Mouse (Mus musculus) midbrain, embryonic 10.5 days (tissue): ENCODE measurements around the gene Gnao1. TPM values are rescaled to one million over a fixed set of nuclear protein-coding genes. Genes with fewer than 3 reads are reported as not detected.

ENCODE experiments used
- DNase-seq: peaks from one replicate; pipeline ENCODE4 v3.0.0-alpha.2; 2017; ENCODE audit warnings: low spot score
- H3K27ac ChIP-seq: fragments of 300-500 bp; sonication (generic); replicated peaks from 2 replicates; pipeline ENCODE4 v1.5.1; 2016; ENCODE audit warnings: mild to moderate bottlenecking
- H3K27me3 ChIP-seq: fragments of 300-500 bp; sonication (generic); 2 replicates; pipeline ENCODE4 v1.6.1; 2016; ENCODE audit warnings: low read depth, mild to moderate bottlenecking; ENCODE audit not compliant: poor library complexity, severe bottlenecking
- H3K36me3 ChIP-seq: fragments of 300-500 bp; sonication (generic); 2 replicates; pipeline ENCODE4 v1.6.1; 2016; ENCODE audit warnings: mild to moderate bottlenecking, moderate library complexity
- H3K4me1 ChIP-seq: fragments of 300-500 bp; sonication (generic); 2 replicates; pipeline ENCODE4 v1.6.1; 2016
- H3K4me3 ChIP-seq: fragments of 300-500 bp; sonication (generic); 2 replicates; pipeline ENCODE4 v1.5.1; 2016; ENCODE audit warnings: mild to moderate bottlenecking, moderate library complexity
- H3K9me3 ChIP-seq: fragments of 300-500 bp; sonication (generic); replicated peaks from 2 replicates; pipeline ENCODE4 v1.6.1; 2016; ENCODE audit warnings: mild to moderate bottlenecking
- WGBS: fragments of 180-500 bp; shearing (Covaris S2); methylation state at CpG from one replicate; pipeline ENCODE4 v1.1.7; 2016; 5-methylcytosine and 5-hydroxymethylcytosine counted together
- polyA plus RNA-seq: library from polyadenylated mRNA; unstranded; fragments of >200 nt; fragmentation: Nextera tagmentation; extraction: Ambion mirVana; gene quantifications from 2 replicates; pipeline ENCODE4 v1.2.1, GENCODE M21; 2016

Gene Gnao1
- polyA plus RNA-seq, 1 experiment from 2014 or later = 13.1 TPM

DNA sequence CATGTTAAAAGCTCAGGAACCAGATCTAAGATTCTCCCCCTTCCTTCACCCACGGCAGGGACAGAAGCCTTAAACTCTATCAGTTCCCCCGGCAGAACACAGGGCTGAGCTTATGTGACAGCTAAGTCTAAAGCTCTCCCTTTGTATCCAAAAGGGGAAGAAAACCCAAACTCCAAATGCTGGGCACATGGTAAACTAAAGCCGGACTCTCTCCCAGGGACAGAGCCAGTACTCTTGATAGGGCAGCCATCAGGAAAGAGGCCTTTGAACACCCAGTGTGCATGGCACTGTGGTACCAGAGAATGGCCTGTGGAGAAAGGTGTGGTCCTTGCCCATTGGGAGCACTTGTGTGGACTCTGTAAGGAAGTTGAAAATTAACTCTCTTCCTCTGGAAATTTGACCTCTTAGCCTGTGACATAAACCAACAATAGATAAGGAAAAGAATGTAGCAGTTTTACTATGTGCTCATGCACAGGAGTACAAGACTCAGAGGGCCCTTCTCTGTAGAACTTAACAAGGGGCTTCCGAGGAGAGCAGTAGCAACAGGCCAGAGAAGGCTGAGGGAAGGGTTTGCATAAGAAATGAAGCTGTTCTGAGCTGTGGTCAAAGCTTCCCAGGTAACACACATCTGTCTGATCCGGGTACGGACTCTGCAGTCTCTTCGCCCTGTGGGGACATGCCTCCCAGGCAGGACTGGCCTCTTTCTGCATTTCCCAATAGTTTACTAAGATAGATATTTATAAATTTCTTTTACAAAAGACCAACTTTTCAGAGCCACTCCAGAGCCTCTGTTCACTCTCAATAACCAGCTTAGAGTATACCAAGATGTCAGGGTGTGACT is 102.2 kb downstream of the Gnao1 start:
- 79% methylated on average over 7 of the region's 7 CpGs for WGBS
- H3K4me1 ChIP-seq = peaks cover 47% of the 10 kb centered on the region
- H3K27ac ChIP-seq = peak overlapping the region; percentile 61

DNA sequence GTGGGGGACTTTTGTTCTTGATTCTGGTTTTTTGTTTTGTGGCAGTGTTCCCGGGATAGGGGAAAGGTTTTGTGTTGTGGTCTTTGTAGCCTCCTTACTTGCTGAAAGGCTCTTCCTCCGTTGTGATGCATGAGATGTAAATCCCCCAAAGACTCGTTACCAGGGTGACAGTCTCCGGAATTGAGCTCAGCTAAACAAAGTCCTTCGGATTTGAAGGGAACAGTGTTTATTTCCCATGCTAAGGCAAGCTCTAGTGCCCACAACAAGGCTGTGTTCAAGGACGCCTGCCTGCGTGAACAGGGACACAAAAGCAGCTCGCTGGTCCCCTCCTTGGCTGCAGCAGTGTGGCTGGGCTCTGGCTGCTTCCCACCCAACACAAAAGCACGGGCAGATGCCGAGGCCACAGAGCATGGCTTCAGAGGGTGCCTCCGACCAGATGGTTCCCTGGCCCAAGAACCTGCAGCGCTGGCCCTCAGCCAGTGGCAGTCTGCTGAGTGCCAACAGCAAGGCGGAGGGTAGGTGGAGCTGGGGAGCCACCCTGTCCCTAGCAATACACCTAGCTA is 108.2 kb downstream of the Gnao1 start:
- H3K27ac ChIP-seq = peak overlapping the region; percentile 96
- no peaks in the 10 kb centered on the region for H3K9me3 ChIP-seq
- peaks cover 72% of the 10 kb centered on the region for H3K4me1 ChIP-seq
- H3K4me3 ChIP-seq = peak overlapping the region; percentile 32
- peak; percentile 83 for DNase-seq
- peaks cover 6% of the 10 kb centered on the region for H3K27me3 ChIP-seq
- no peaks in the 10 kb centered on the region for H3K36me3 ChIP-seq
- WGBS = 11% methylated on average over 13 of the region's 13 CpGs

More for the DNA sequence above, 102.2 kb downstream of the Gnao1 start:
- Histone ChIP-seq H3K4me3 (no peak overlapping the region), H3K27me3 (peaks cover 6% of the 10 kb centered on the region), H3K36me3 (no peaks in the 10 kb centered on the region), H3K9me3 (no peaks in the 10 kb centered on the region)
- DNase-seq = no peak

- 56% methylated on average over 2 of the region's 2 CpGs for WGBS
- H3K27me3 ChIP-seq = peaks cover 6% of the 10 kb centered on the region
- peak overlapping the region; percentile 96 for H3K27ac ChIP-seq
- peaks cover 76% of the 10 kb centered on the region for H3K4me1 ChIP-seq
- H3K9me3 ChIP-seq = no peaks in the 10 kb centered on the region
- no peaks in the 10 kb centered on the region for H3K36me3 ChIP-seq
- H3K4me3 ChIP-seq = peak overlapping the region; percentile 32
- DNase-seq = no peak
Observed at GRCm38 (mm10) chr8:93918580-93918979, 108.8 kb downstream of the Gnao1 start.

GRCm38 (mm10) chr8:93919422-93919821 is 109.7 kb downstream of the Gnao1 start:
- Histone ChIP-seq H3K36me3 (peaks cover 3% of the 10 kb centered on the region; the same call in 1 of the 2 replicates), H3K27me3 (peaks cover 3% of the 10 kb centered on the region), H3K27ac (peak overlapping the region; percentile 96), H3K4me1 (peaks cover 76% of the 10 kb centered on the region), H3K9me3 (no peaks in the 10 kb centered on the region), H3K4me3 (no peak overlapping the region)
- WGBS = 84% methylated on average over 3 of the region's 3 CpGs
- no peak for DNase-seq

DNA sequence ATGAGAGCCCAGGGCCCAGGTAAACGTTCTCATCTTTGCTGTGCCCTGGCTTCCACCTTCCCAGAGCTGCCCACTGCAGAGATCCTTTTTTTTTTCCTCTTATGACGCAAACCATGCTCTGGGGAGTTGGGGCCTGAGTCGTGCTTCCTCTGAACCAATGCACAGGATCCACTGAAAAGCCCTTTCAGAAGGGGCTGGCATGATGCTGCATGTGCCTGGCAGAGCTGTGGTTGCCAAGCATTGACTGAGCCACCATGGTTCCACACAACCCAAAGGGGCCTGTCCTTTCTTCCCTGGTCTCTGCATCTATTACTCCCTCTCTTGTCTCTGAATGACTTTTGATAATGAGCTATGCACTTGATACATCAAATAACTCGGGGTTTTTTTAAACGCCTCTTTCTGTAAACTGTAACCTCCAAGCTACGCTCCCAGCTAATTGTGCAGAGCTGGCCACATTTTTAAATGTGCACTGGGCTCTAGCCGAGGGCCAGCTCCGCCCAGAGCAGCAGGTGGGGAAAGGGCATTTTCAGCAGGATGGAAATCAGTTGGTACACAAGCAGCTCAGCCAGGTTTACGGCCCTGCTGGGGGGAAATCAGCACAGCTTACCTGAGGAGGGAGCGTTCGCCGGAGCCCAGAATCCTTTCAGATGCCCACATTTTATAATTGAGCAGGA is 110.3 kb downstream of the Gnao1 start:
- no peaks in the 10 kb centered on the region for H3K9me3 ChIP-seq
- H3K27ac ChIP-seq = peak overlapping the region; percentile 96
- 57% methylated on average over 12 of the region's 12 CpGs for WGBS
- H3K27me3 ChIP-seq = no peaks in the 10 kb centered on the region; the same call in 1 of the 2 replicates
- peaks cover 3% of the 10 kb centered on the region; the same call in 1 of the 2 replicates for H3K36me3 ChIP-seq
- no peak overlapping the region for H3K4me3 ChIP-seq
- no peak for DNase-seq
- peaks cover 77% of the 10 kb centered on the region for H3K4me1 ChIP-seq

- Histone ChIP-seq H3K36me3 (peaks cover 3% of the 10 kb centered on the region; the same call in 1 of the 2 replicates), H3K9me3 (no peaks in the 10 kb centered on the region), H3K4me3 (no peak overlapping the region), H3K27me3 (no peaks in the 10 kb centered on the region; the same call in 1 of the 2 replicates), H3K4me1 (peaks cover 82% of the 10 kb centered on the region), H3K27ac (peak overlapping the region; percentile 96)
- no peak for DNase-seq
- 77% methylated on average over 7 of the region's 7 CpGs for WGBS
Observed at GRCm38 (mm10) chr8:93920590-93920948, 110.8 kb downstream of the Gnao1 start.

DNA sequence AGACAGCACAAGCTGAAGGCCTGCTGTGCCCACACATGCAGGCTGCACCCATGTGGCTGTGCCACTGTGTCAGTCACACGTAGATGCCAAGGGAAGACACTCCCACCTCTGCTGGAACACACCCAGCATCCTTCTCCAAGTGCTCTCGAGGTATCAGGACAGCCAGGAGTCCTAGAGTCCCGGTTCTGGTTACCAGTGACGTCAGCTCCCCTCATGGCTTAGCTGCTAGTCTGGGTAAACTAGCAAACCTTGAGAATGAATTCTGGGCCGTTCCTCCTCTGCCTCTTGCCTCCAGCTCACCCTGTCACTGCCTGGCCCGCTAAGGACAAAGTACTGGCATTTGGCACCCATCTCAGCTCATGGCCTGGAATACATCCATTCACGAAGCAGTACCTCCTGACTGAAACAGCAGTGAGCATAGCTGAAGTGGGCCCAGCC is 114.2 kb downstream of the Gnao1 start:
- Histone ChIP-seq H3K9me3 (peaks cover 6% of the 10 kb centered on the region; the same call in 1 of the 2 replicates), H3K27me3 (no peaks in the 10 kb centered on the region; the same call in 1 of the 2 replicates), H3K36me3 (peaks cover 13% of the 10 kb centered on the region; the same call in 1 of the 2 replicates), H3K4me3 (no peak overlapping the region), H3K27ac (peak overlapping the region; percentile 63), H3K4me1 (peaks cover 54% of the 10 kb centered on the region)
- 88% methylated on average over 7 of the region's 7 CpGs for WGBS
- DNase-seq = no peak

DNA sequence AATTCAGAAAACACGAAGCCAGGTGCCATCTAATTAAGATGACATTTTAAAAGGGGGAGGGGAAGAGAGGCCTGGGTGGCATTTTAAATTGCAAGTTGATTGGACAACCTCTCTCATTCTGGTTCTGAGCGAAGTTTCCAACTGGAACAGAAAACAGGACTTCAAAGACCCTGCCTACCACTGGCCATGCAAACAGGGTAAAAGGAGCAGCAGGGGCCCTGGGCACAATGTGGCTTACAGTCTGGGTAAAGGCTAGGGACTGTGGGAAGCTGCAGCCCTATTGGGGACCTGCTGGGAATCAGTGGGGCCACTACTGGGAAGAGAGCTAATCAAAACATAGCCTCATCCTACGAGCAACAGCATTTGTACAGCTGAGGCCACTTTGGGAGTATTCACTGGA is 115.7 kb downstream of the Gnao1 start:
- Histone ChIP-seq H3K4me3 (no peak overlapping the region), H3K27ac (peak overlapping the region; percentile 57), H3K27me3 (no peaks in the 10 kb centered on the region; the same call in 1 of the 2 replicates), H3K9me3 (peaks cover 6% of the 10 kb centered on the region; the same call in 1 of the 2 replicates), H3K4me1 (peaks cover 38% of the 10 kb centered on the region), H3K36me3 (peaks cover 13% of the 10 kb centered on the region; the same call in 1 of the 2 replicates)
- 26% methylated on average over 3 of the region's 3 CpGs for WGBS
- no peak for DNase-seq

- DNase-seq = no peak
- H3K27me3 ChIP-seq = 0 out of 2 replicates have a peak, but pooled peaks cover 4% of the 10 kb centered on the region
- H3K36me3 ChIP-seq = peaks cover 10% of the 10 kb centered on the region; the same call in 1 of the 2 replicates
- peaks cover 21% of the 10 kb centered on the region for H3K4me1 ChIP-seq
- no peak overlapping the region for H3K4me3 ChIP-seq
- H3K27ac ChIP-seq = no peak overlapping the region; the same call in 1 of the 2 replicates
- WGBS = 94% methylated on average over 4 of the region's 4 CpGs
- peaks cover 6% of the 10 kb centered on the region; the same call in 1 of the 2 replicates for H3K9me3 ChIP-seq
Observed at GRCm38 (mm10) chr8:93929233-93929632, 119.5 kb downstream of the Gnao1 start.

DNA sequence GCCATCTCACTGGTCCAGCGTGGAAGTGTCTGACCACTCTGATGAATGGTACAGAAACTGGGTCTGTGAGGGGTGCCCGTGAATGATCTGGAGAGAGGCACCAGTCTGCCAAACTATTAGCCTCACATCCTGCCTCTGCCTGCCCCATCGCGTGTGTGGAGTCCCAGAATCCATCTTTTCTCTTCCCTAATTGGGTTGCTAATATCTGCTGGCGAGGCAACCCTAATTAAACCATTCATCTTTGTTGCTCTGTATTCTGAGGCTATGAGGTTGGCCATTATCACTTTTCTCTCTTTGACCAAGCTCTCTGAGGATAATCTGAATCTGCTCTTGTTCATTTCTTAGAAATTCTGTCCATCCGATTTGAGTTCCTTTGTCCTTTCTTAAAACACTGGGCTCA is 121.6 kb downstream of the Gnao1 start:
- peaks cover 12% of the 10 kb centered on the region for H3K4me1 ChIP-seq
- WGBS = 82% methylated on average over 6 of the region's 6 CpGs
- H3K27me3 ChIP-seq = 0 out of 2 replicates have a peak, but pooled peaks cover 4% of the 10 kb centered on the region
- DNase-seq = no peak
- peaks cover 10% of the 10 kb centered on the region; the same call in 1 of the 2 replicates for H3K36me3 ChIP-seq
- peak overlapping the region; percentile 67; the same call in 1 of the 2 replicates for H3K27ac ChIP-seq
- H3K4me3 ChIP-seq = no peak overlapping the region
- H3K9me3 ChIP-seq = peaks cover 4% of the 10 kb centered on the region; the same call in 1 of the 2 replicates

- Histone ChIP-seq H3K27me3 (0 out of 2 replicates have a peak, but pooled peaks cover 4% of the 10 kb centered on the region), H3K4me1 (peaks cover 12% of the 10 kb centered on the region), H3K27ac (peak overlapping the region; percentile 67; the same call in 1 of the 2 replicates), H3K36me3 (no peaks in the 10 kb centered on the region), H3K4me3 (no peak overlapping the region), H3K9me3 (no peaks in the 10 kb centered on the region)
- 41% methylated on average over 6 of the region's 6 CpGs for WGBS
- DNase-seq = peak; percentile 79
Observed at GRCm38 (mm10) chr8:93932873-93933272, 123.1 kb downstream of the Gnao1 start.

GRCm38 (mm10) chr8:93933288-93933687 is 123.5 kb downstream of the Gnao1 start:
- Histone ChIP-seq H3K27me3 (0 out of 2 replicates have a peak, but pooled peaks cover 4% of the 10 kb centered on the region), H3K36me3 (no peaks in the 10 kb centered on the region), H3K4me3 (no peak overlapping the region), H3K9me3 (no peaks in the 10 kb centered on the region), H3K27ac (no peak overlapping the region), H3K4me1 (peaks cover 12% of the 10 kb centered on the region)
- DNase-seq = no peak
- 82% methylated on average over 2 of the region's 2 CpGs for WGBS
